Mouse (Mus musculus) v-Abl transformed pro-B cells (cell line): ENCODE measurements at regions not wholly inside any gene's neighbourhood (a gene's known extent, or its start where the extent isn't known, plus 50 kb on each side); places are given as distances from the start of the nearest gene placed in this dataset.
"Not testable (repeated sequence)": the region's sequence is repeated elsewhere in the genome, so short reads cannot be mapped to it uniquely, and the experiment has no call there.

Experiments
- in situ Hi-C, 2 experiments: fragments of 400-800 bp; cut with MboI; formaldehyde crosslinking; loops; one replicate each; pipeline ENCODE4 v1.15.1; 2025; ENCODE audit not compliant: unreplicated experiment in 2 of 2

- in situ Hi-C loops: not testable (repeated sequence)
Measured at GRCm38 (mm10) chr8:71823655-71824622, 57.9 kb upstream of the Zfp709 start.

DNA sequence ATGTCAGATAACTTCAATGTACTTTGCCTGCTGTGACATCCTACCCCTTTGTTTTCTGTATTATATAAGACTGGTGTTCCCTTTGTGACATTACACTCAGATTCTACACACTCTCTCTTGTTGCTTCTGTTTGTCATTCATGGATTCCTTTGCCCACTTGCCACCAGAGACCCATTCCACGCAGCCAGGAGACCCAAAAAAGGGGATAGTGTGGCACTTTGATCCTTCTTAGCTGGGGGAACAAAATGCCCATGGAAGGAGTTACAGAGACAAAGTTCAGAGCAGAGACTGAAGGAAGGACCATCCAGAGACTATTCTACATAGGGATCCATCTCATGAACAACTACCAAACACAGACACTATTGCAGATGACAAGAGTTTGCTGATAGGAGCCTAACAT is 59.1 kb upstream of the Zfp709 start:
- in situ Hi-C loops: not testable (repeated sequence)

DNA sequence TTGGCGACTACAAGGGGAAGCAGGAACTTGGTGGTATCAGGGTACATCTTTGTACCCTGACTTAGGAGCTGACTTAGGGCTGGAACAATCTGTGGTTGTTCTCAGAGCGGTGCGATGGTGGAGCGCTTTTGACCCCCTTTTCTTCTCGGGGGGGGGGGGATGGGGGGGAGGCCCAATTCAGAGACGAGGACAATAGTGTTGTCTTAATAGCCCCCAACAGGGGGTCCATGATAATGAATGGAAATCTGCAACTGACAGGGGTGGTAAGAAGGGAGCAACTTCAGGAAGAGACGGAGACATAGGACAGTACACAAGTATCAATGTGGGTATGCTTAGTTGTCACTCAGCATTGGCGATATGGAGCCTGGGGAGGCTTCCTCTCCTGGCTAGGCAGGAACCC is 61.9 kb upstream of the Zfp709 start:
- in situ Hi-C loops: loop anchor here in 1 of 2 experiments (5.0 kb wide), 1 partner anchor 688 kb away; no protein-coding TSS in a partner anchor

- in situ Hi-C loops: loop anchor here in 1 of 2 experiments (5.0 kb wide), 1 partner anchor 687 kb away; no protein-coding TSS in a partner anchor
Measured at GRCm38 (mm10) chr8:71819381-71819780, 62.4 kb upstream of the Zfp709 start.

GRCm38 (mm10) chr8:71816272-71817034 is 65.4 kb upstream of the Zfp709 start:
- in situ Hi-C loops: loop anchor here in 1 of 2 experiments (5.0 kb wide), 1 partner anchor 684 kb away; no protein-coding TSS in a partner anchor

DNA sequence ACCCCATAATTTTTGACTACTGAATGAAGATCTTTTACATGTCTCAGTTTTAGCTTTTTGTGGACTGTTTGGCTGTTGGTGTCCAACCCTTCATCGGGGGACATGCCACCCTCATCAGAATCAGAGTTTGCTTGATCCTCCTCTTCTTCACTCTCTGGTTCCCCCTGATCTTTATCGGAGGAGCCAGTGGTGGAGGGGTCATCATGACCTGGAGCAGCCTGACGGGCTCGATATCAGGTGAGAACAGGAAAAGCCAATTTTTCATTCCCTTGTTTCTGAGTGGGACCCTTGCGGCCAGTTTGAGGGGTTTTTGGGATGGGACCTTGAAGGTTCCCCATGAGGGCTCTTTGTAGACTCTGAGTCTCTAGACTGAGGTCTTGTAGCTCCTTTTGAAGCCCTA is 66.0 kb upstream of the Zfp709 start:
- in situ Hi-C loops: loop anchor here in 1 of 2 experiments (5.0 kb wide), 1 partner anchor 684 kb away; no protein-coding TSS in a partner anchor

DNA sequence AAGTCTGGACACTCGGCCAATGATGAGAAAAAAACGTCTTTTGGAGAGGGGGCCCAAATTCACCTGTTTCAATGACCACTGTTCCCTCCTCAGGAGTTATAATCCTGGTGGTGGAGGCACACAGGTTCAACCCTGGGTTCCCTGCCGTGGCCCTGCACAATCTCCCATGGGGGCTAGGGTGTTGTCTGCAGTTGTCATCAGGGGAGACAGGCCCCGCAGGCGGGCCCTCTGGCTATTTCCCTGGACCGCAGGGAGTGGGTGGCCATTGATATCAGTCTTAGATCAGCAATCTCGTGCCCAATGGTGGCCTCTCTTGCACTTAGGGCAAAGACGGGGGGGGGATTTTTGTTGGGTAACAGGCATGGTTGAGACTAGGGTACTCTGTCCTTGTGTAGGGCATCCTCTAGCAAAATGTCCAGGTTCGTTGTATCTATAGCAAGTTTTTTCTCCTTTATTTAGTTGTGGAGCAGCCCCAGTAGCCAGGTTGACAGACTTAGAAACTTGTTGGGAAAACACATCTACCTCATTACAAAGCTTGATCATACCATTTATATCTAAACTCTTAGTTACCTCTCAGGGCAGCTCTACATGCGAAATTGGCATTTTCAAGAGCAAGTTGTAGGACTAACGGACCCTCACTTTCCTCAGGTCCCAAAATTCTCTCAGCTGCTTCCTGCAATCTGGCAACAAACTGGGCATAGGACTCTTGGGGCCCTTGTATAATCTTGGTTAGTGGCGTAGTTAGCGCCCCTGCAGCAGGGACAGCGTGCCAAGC is 66.9 kb upstream of the Zfp709 start:
- in situ Hi-C loops: loop anchor here in 1 of 2 experiments (5.0 kb wide), 1 partner anchor 683 kb away; no protein-coding TSS in a partner anchor

DNA sequence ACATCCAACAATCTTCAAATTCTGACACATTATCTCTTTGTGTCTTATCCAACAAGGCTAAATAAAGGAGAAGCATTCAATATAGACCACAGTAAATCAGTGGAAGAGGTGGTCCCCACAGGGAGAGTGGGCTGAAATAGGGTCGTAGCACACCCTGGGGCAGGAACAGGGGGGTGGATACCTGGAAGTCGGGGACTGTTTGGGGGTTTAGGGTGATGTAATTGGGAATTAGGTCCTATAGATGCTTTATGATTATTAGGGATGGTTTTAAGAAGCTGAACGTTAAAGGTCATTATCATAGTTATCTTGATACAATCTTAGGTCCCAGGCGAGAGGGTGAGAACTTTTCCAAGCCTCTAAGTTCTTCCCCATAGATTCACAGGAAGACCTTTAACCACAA is 67.9 kb upstream of the Zfp709 start:
- in situ Hi-C loops: not testable (repeated sequence)

DNA sequence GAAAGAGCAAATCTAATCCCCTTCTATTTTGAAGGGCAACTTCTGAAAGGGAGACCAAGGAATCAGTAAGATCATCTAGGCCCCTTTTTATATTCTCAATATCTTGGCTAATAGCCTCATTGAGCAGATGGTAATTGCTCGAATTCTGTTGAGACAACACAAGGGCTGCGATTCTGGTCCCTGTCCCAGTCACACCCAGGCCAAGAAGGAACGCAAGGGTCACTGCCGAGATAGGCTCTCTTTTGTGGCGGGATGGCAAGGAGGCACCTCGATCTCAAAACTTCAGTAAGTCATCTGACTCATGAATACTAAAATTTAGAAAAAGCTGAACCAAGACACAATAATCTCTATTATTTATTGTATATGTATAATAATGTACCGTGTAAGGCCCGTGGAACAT is 68.6 kb upstream of the Zfp709 start:
- in situ Hi-C loops: not testable (repeated sequence)

- in situ Hi-C loops: not testable (repeated sequence)
Measured at GRCm38 (mm10) chr8:71807788-71808187, 74.0 kb upstream of the Zfp709 start.

DNA sequence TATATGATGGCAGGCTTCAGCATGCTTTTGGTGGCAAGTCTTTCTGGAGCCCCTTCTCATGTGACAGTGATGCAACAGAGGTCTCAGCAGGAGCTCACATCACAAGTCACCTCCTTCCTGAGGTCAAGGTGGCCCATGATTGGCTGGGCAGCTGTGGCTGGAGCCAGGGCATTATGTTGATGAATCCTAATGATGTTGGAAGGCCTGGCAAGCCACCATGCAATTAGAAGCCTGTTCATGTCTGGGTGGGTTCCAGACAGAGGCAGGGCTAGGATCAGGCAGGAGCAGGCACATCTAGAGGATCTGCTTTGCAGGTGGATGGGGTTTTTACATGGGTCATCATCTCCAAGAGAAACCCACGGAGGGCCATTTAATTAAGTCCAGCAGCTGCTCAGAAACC is 77.2 kb upstream of the Zfp709 start:
- in situ Hi-C loops: not testable (repeated sequence)

- in situ Hi-C loops: not testable (repeated sequence)
Measured at GRCm38 (mm10) chr8:71802226-71802625, 76.7 kb upstream of the Fcho1 start.

GRCm38 (mm10) chr8:71789031-71789460 is 63.5 kb upstream of the Fcho1 start:
- in situ Hi-C loops: not testable (repeated sequence)

DNA sequence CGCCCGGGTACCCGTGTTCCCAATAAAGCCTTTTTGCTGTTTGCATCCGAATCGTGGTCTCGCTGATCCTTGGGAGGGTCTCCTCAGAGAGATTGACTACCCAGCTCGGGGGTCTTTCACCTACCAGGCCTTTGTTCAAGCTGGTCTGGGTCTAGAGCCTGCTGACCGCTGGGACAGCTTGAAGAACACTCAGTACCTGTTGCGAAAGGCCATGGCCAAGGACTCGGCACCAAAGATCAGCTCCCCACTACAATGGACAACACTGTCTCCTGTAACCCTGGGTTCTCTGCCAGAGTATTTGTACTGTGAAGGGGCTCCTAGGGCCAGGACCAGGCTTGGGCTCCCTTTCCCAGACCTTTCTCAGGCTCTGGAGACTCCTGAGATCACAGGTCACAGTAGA is 55.1 kb upstream of the Fcho1 start:
- in situ Hi-C loops: not testable (repeated sequence)

DNA sequence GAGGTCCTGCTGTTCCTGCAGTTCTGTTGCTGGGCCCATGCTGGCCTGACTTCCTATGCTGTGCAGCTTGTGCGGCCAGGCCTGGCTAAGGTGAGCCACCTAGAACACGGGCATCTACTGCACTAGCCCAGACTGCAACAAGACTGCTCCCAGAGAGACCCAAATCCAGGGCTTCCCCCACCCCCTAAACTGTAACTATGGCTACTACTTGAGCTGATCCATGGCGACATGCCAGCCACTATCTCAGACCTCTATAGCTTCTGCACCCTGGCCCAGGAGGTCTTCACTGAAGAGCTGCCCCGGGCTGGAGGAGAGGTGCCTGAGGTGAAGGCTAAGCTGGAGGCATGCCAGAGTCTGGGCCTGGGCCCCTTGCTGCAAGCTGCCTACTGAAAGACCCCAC is 54.3 kb upstream of the Fcho1 start:
- in situ Hi-C loops: not testable (repeated sequence)

DNA sequence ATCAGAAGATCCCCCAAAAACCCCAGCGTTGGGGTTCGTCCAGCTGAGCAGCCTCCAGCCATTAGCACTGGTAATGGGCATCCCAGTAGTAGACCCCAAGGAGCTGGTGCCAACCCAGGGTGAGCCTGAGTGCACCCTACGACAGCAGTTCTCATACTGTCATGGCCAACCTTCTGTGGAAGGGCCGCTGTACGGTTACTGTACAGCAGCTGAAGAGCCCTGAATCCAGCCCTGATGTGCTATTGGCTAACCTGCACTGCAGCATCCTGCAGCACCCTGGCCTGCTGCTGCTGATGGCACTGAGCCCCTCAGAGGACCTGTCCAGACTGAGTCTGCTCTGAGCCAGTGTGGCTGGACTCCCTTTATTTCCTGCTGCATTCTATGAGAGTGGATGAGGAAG is 53.9 kb upstream of the Fcho1 start:
- in situ Hi-C loops: not testable (repeated sequence)

DNA sequence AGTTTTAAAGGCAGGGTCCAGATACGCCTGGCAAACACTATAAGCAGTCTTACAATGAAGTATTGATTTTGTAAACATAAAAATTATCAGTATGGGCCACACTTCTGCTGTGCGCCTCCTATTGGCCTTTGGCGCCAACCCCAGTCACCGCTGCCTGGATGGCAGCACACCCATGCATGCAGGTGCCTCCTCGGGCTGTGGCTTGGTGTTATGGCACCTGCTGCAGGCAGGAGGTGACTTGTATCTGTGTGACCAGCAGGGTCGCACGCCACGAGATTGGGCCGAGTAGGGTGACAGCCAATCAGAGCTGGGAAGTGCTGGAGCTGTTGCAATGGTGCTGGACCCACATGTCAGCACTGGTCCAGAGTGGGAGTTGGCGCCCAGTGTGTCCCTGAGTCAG is 53.4 kb upstream of the Fcho1 start:
- in situ Hi-C loops: no loop called here
